Mouse (Mus musculus) embryonic facial prominence, embryonic 13.5 days (tissue): Measurements from ENCODE around the gene R3hdm4. TPM values are rescaled to one million over a fixed set of nuclear protein-coding genes. Genes with fewer than 3 reads are reported as not detected.
A peak's percentile ranks its signal among the peaks of the same experiment; 100 is the strongest.

ENCODE experiments used
- ATAC-seq: fragments of 200-750 bp; cut with Nextera tagmentation; 2 replicates; pipeline ENCODE4 v1.8.0; 2017; ENCODE audit warnings: low read depth; ENCODE audit not compliant: insufficient number of reproducible peaks, insufficient read depth, low FRiP score, low TSS enrichment
- H3K27ac ChIP-seq: fragments of 300-500 bp; sonication (generic); 2 replicates; pipeline ENCODE4 v1.5.1; 2015; ENCODE audit warnings: moderate library complexity, mild to moderate bottlenecking, inconsistent platforms
- H3K27me3 ChIP-seq: fragments of 300-500 bp; sonication (generic); 2 replicates; pipeline ENCODE4 v1.6.1; 2015; ENCODE audit warnings: mild to moderate bottlenecking, inconsistent platforms
- H3K36me3 ChIP-seq: fragments of 300-500 bp; sonication (generic); 2 replicates; pipeline ENCODE4 v1.6.1; 2015; ENCODE audit warnings: mild to moderate bottlenecking, inconsistent platforms
- H3K4me1 ChIP-seq: fragments of 300-500 bp; sonication (generic); 2 replicates; pipeline ENCODE4 v1.6.1; 2015; ENCODE audit warnings: inconsistent platforms
- H3K4me2 ChIP-seq: fragments of 300-500 bp; sonication (generic); 2 replicates; pipeline ENCODE4 v1.6.1; 2015; ENCODE audit warnings: moderate library complexity, mild to moderate bottlenecking, inconsistent platforms
- H3K4me3 ChIP-seq: fragments of 300-500 bp; sonication (generic); 2 replicates; pipeline ENCODE4 v1.5.1; 2015; ENCODE audit warnings: mild to moderate bottlenecking, inconsistent platforms
- H3K9ac ChIP-seq: fragments of 300-500 bp; sonication (generic); 2 replicates; pipeline ENCODE4 v1.6.1; 2015; ENCODE audit warnings: mild to moderate bottlenecking, inconsistent platforms
- H3K9me3 ChIP-seq: fragments of 300-500 bp; sonication (generic); 2 replicates; pipeline ENCODE4 v1.6.1; 2016; ENCODE audit warnings: inconsistent platforms
- WGBS: fragments of 180-500 bp; shearing (Covaris S2); methylation state at CpG from one replicate; pipeline ENCODE4 v1.1.7; 2015; ENCODE audit warnings: mixed read lengths; 5-methylcytosine and 5-hydroxymethylcytosine counted together
- polyA plus RNA-seq: library from polyadenylated mRNA; unstranded; fragments of >200 nt; fragmentation: Nextera tagmentation; extraction: Ambion mirVana; gene quantifications from 2 replicates; pipeline ENCODE4 v1.2.1, GENCODE M21; 2015

The R3hdm4 gene
- polyA plus RNA-seq, 1 experiment from 2014 or later, result 190 TPM

DNA sequence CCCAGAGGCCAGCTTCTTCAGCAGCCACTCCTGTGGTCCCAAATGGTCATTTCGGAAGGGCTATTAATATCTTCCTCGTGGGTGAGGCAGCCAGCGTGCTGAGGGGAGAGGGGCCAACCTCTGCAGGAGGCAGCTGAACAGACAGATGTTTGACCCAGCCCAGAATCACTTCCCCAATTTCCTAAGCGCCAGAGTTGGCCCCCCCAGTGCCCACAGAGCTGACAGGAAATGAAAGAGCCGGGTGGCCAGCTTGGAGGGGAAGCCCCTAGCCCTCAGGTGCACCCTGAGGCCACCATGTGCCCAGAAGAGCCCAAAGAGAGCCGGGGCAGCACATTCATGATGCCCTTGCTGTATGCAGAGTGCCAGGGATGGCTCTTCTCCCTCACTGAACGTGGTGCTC lies 19.7 kb upstream of the R3hdm4 start:
- Histone ChIP-seq H3K4me3 (no peak overlapping the region), H3K27ac (no peak overlapping the region), H3K9ac (no peak overlapping the region), H3K36me3 (peaks cover 47% of the 10 kb centered on the region), H3K27me3 (no peaks in the 10 kb centered on the region), H3K4me1 (peaks cover 58% of the 10 kb centered on the region), H3K9me3 (no peaks in the 10 kb centered on the region), H3K4me2 (no peak overlapping the region)
- 67% methylated on average over 7 of the region's 7 CpGs for WGBS
- no peak for ATAC-seq

DNA sequence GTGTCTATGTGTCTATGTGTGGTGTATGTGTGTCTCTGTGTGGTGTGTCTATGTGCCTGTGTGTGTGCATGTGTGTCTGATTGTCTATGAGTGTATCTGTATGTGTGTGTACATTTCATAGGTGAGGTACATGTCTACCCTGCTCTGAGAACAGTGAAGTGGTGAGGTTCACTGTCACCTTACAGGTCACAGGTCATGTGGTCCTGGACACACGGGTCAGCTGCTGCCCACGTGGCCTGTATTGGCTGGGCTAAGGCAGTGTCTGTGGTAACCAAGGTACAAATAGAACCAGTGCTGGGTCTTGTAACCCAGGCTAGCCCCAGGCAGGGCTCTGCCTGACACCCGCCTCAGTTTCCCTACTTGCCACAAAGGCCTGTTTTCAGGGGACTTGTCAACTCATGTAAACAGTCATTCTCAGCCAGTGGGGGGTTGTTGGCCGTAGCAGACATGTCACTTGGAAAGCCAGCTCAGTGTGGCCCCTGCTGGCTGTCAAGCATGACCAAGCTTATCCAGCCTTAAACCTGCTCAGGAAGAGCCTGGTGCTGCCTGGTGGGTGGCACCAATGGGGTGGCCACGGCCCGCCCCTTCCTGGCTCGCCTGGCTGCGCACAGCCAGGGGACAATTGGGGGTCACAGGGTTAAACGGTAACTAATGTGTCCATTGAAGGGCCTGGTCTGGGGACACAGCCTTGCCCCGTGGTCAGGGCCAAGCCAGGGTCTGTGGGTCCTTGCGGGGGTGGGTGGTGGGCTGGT lies 16.9 kb upstream of the R3hdm4 start:
- Histone ChIP-seq H3K4me3 (no peak overlapping the region), H3K9ac (peak overlapping the region; percentile 27; the same call in 1 of the 2 replicates), H3K4me1 (peaks cover 53% of the 10 kb centered on the region), H3K4me2 (no peak overlapping the region), H3K36me3 (peaks cover 65% of the 10 kb centered on the region), H3K9me3 (no peaks in the 10 kb centered on the region), H3K27ac (no peak overlapping the region), H3K27me3 (no peaks in the 10 kb centered on the region)
- ATAC-seq, result no peak
- 51% methylated on average over 11 of the region's 11 CpGs for WGBS

GRCm38 (mm10) chr10:79936911-79937441 lies 16.0 kb upstream of the R3hdm4 start:
- Histone ChIP-seq H3K36me3 (peaks cover 70% of the 10 kb centered on the region), H3K4me3 (no peak overlapping the region), H3K4me2 (peak overlapping the region; percentile 1; the same call in 1 of the 2 replicates), H3K27me3 (no peaks in the 10 kb centered on the region), H3K4me1 (peaks cover 61% of the 10 kb centered on the region), H3K9me3 (no peaks in the 10 kb centered on the region), H3K9ac (0 out of 2 replicates have a peak overlapping the region, but pooled peaks have one; percentile 27), H3K27ac (peak overlapping the region; percentile 35)
- WGBS, result 68% methylated on average over 27 of the region's 27 CpGs
- ATAC-seq, result no peak

DNA sequence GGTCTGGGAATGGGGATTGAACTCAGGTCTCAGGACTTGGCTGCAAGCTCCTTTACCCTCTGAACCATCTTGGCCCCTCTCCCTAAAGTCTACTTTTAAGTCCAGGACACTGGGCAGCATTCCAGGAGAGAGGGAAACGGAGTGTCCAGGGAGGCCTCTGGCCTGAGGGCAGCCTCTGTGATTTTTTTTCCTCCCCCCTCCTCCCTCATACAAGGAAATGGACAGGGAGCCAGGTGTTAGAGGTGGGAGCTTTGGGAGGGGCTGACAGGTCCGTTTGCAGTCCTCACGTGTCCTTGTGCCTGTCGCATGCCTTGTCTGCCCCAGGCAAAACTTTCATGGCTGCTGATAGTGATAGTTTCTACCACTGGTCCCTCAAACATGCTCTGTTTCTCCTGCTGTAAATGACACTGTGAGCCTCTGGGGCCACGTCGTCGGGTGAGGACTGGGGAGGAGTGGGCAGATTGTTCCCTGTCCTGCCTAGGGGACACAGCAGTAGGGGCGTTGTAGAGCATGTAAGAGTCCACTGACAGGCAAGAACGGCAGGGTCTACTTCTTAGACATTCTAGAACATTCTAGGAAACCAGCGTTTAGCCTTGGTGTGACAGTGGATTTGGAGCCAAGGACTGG lies 15.4 kb upstream of the R3hdm4 start:
- H3K36me3 ChIP-seq, result peaks cover 70% of the 10 kb centered on the region
- ATAC-seq, result no peak
- peak overlapping the region; percentile 1; the same call in 1 of the 2 replicates for H3K4me2 ChIP-seq
- no peaks in the 10 kb centered on the region for H3K27me3 ChIP-seq
- H3K4me3 ChIP-seq, result no peak overlapping the region
- WGBS, result 56% methylated on average over 10 of the region's 10 CpGs
- no peaks in the 10 kb centered on the region for H3K9me3 ChIP-seq
- peaks cover 65% of the 10 kb centered on the region for H3K4me1 ChIP-seq
- peak overlapping the region; percentile 35 for H3K27ac ChIP-seq
- H3K9ac ChIP-seq, result 0 out of 2 replicates have a peak overlapping the region, but pooled peaks have one; percentile 21

GRCm38 (mm10) chr10:79934794-79935569 lies 14.0 kb upstream of the R3hdm4 start:
- no peak for ATAC-seq
- Histone ChIP-seq H3K27me3 (no peaks in the 10 kb centered on the region), H3K27ac (peak overlapping the region; percentile 49; the same call in 1 of the 2 replicates), H3K4me1 (peaks cover 66% of the 10 kb centered on the region), H3K9ac (no peak overlapping the region), H3K36me3 (peaks cover 65% of the 10 kb centered on the region), H3K4me2 (no peak overlapping the region), H3K9me3 (no peaks in the 10 kb centered on the region), H3K4me3 (no peak overlapping the region)
- WGBS, result 84% methylated on average over 16 of the region's 16 CpGs

GRCm38 (mm10) chr10:79934272-79934721 lies 13.3 kb upstream of the R3hdm4 start:
- Histone ChIP-seq H3K9me3 (no peaks in the 10 kb centered on the region), H3K4me2 (no peak overlapping the region), H3K4me1 (peaks cover 73% of the 10 kb centered on the region), H3K27ac (peak overlapping the region; percentile 49), H3K9ac (no peak overlapping the region), H3K27me3 (no peaks in the 10 kb centered on the region), H3K36me3 (peaks cover 58% of the 10 kb centered on the region), H3K4me3 (no peak overlapping the region)
- ATAC-seq, result no peak
- WGBS, result 65% methylated on average over 13 of the region's 13 CpGs

DNA sequence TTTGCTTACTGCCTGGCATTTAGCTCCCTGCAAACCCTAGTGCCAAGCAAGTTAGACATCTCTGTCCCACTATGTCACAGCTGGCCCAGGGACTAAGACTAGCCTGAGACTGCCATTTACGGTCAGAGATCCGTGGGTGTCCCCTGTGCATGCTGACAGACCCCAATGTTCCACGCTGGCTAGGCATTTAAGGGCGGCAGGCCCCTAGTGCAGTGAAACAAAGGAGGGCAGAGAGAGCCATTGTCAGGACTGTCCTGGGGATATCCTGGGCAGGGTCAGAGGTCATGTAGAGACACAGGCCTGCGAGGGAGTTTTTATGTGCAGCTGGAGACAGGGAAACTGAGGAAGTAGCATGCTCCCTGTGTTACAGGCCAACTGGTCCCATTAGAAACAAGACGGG lies 12.9 kb upstream of the R3hdm4 start:
- WGBS, result 59% methylated on average over 6 of the region's 6 CpGs
- peak overlapping the region; percentile 49 for H3K27ac ChIP-seq

GRCm38 (mm10) chr10:79933145-79933679 lies 12.2 kb upstream of the R3hdm4 start:
- H3K9ac ChIP-seq, result peak overlapping the region; percentile 58; the same call in 1 of the 2 replicates
- no peaks in the 10 kb centered on the region for H3K9me3 ChIP-seq
- peak overlapping the region; percentile 62; the same call in 1 of the 2 replicates for H3K27ac ChIP-seq
- 44% methylated on average over 9 of the region's 9 CpGs for WGBS
- no peaks in the 10 kb centered on the region for H3K27me3 ChIP-seq
- peaks cover 58% of the 10 kb centered on the region for H3K36me3 ChIP-seq
- H3K4me2 ChIP-seq, result 0 out of 2 replicates have a peak overlapping the region, but pooled peaks have one; percentile 18
- peaks cover 75% of the 10 kb centered on the region for H3K4me1 ChIP-seq
- ATAC-seq, result no peak
- H3K4me3 ChIP-seq, result no peak overlapping the region

More for the DNA sequence above, 12.9 kb upstream of the R3hdm4 start:
- Histone ChIP-seq H3K9me3 (no peaks in the 10 kb centered on the region), H3K4me1 (peaks cover 74% of the 10 kb centered on the region), H3K4me2 (no peak overlapping the region), H3K27me3 (no peaks in the 10 kb centered on the region), H3K9ac (no peak overlapping the region; the same call in 1 of the 2 replicates), H3K4me3 (no peak overlapping the region), H3K36me3 (peaks cover 58% of the 10 kb centered on the region)
- ATAC-seq, result no peak

GRCm38 (mm10) chr10:79932736-79933135 lies 11.7 kb upstream of the R3hdm4 start:
- Histone ChIP-seq H3K9me3 (no peaks in the 10 kb centered on the region), H3K27ac (peak overlapping the region; percentile 62), H3K36me3 (peaks cover 53% of the 10 kb centered on the region), H3K4me1 (peaks cover 70% of the 10 kb centered on the region), H3K27me3 (no peaks in the 10 kb centered on the region), H3K4me2 (0 out of 2 replicates have a peak overlapping the region, but pooled peaks have one; percentile 18), H3K4me3 (no peak overlapping the region), H3K9ac (peak overlapping the region; percentile 58; the same call in 1 of the 2 replicates)
- 25% methylated on average over 8 of the region's 8 CpGs for WGBS
- no peak for ATAC-seq

DNA sequence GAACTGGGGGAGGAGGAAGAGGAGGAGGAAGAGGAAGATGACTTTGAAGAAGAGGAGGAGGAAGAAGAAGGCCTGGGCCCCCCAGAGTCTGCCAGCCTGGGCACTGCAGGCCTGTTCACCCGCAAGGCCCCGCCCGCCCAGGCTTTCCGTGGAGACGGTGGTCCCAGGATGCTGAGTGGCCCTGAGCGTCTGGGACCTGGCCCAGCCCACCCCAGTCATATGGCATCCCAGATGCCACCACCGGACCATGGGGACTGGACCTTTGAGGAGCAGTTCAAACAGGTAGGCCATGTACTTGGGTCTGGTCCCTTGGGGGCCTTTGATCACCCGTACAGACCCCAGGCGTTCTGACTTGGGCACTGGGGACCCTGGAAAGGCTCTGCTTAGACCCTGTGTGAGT lies 10.8 kb upstream of the R3hdm4 start:
- Histone ChIP-seq H3K36me3 (peaks cover 46% of the 10 kb centered on the region), H3K4me2 (no peak overlapping the region), H3K27ac (no peak overlapping the region), H3K9ac (peak overlapping the region; percentile 58; the same call in 1 of the 2 replicates), H3K4me3 (no peak overlapping the region), H3K9me3 (no peaks in the 10 kb centered on the region), H3K27me3 (no peaks in the 10 kb centered on the region), H3K4me1 (peaks cover 63% of the 10 kb centered on the region)
- no peak for ATAC-seq
- 82% methylated on average over 9 of the region's 9 CpGs for WGBS

DNA sequence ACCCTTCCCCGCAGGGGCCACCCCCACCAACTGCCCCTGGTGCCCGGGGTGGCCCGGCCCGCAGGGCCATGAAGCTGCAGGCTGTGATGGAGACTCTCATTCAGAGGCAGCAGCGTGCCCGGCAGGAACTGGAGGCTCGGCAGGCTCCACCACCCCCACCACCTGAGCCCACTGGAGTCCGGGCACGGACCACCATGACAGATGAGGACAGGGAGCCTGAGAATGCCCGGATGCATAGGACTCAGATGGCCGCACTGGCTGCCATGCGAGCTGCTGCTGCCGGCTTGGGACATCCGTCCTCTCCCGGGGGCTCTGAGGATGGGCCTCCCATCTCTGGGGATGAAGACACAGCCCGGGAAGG lies 9.8 kb upstream of the R3hdm4 start:
- WGBS, result 86% methylated on average over 16 of the region's 16 CpGs
- no peak for ATAC-seq
- H3K9ac ChIP-seq, result peak overlapping the region; percentile 16; the same call in 1 of the 2 replicates

More for the DNA sequence above, 9.8 kb upstream of the R3hdm4 start:
- peaks cover 62% of the 10 kb centered on the region for H3K4me1 ChIP-seq
- H3K4me3 ChIP-seq, result no peak overlapping the region
- no peak overlapping the region for H3K27ac ChIP-seq
- no peaks in the 10 kb centered on the region for H3K9me3 ChIP-seq
- H3K36me3 ChIP-seq, result peaks cover 46% of the 10 kb centered on the region
- no peak overlapping the region for H3K4me2 ChIP-seq
- H3K27me3 ChIP-seq, result no peaks in the 10 kb centered on the region
